Mouse (Mus musculus): ENCODE data around the gene B3gat3.
"Not testable (repeated sequence)": the region's sequence is repeated elsewhere in the genome, so short reads cannot be mapped to it uniquely, and the experiment has no call there.

The B3gat3 gene

DNA sequence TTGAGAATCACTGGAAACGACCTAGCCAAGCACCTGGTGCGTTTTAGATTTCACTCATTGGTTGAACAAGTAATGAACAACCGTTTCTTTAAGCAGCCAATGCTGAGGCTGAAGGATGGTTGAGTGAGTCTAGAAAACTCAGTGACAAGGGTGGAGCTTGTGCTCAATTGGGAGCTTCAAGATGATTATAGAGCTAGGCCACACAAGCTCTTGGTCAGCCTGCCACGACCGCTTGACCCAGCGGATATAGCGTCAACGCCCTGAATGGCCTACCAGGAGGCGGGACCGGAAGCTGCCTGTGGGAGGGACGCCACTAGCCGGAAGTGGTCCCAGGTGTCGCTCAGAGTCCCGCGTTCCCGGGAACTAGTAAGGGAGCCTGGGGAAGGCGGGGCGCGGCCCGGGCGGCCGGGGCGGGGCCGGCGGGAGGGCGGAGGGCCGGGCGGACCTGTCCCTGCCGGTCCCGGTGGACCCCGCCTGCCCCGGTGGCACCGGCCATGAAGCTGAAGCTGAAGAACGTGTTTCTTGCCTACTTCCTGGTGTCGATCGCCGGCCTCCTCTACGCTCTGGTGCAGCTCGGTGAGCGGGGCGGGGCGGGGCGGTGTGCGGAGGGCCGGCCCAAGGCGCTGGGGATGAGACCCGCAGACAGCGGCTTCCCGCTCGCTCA lies at the start of gene B3gat3:
Gene B3gat3, plus strand, starts transcription at position 302 of the 664 bp plus-strand sequence.
- DNase-seq (ENCODE audit: low read depth in 2 of 2, low spot score in 2 of 2): peak; percentile 57 to 63

DNA sequence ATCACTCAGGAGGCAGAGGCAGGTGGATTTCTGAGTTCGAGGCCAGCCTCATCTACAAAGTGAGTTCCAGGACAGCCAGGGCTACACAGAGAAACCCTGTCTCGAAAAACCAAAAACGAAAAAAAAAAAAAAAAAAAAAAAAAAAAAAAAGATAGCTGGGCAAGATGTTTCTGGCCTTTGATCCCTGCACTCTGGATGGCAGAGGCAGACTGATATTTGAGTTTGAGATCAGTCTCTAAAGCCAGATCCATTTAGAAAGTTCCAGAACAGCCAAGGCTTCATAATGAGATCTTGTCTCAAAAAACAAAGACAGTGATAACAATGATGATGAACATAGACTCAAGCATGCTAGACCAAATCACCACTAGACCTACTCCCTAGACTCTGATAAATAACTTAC lies 49.8 kb upstream of the B3gat3 start:
- DNase-seq (ENCODE audit: low read depth in 2 of 2, low spot score in 2 of 2): not testable (repeated sequence)

- DNase-seq (ENCODE audit: low read depth in 2 of 2, low spot score in 2 of 2): no peak
These were observed 49.3 kb upstream of the B3gat3 start for GRCm38 (mm10) chr19:8870838-8871237.

DNA sequence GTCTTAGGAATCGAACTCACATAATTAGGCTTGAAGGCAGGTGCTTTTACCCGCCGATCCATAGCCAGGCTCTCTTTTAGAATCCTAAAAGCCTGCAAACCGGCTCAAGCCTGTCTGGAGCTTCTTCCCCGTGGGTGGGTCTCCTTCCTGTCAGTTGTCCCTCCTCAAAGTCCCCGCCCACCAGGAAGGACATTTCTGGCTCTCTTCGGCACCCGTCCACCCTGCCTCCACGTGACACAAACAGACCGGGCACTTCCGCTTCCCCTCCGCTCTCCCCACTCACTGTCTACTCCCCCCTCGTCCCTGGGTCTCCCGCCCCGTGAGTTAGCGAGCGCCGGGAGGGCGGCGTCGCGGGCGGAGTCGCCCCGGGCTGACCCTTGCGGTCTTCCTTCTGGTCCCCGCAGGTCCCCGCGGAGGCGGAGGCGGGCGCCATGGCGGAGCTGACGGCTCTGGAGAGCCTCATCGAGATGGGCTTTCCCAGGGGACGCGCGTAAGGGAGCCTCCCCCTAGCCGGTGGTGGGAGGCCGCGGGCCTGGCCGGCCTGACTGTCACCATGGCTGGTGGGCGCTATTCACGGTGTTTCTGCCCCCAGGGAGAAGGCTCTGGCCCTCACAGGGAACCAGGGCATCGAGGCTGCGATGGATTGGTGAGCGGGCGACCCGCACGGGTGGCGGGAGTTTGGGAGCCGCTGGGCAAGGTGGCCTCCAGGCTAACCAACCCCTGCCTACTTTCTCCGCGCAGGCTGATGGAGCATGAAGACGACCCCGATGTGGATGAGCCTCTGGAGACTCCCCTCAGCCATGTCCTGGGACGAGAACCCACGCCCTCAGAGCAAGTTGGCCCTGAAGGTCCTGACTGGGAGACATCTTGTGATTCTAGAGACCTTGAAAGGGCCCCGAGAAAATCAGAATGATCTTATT lies 48.6 kb upstream of the B3gat3 start, which contains the start of gene Ubxn1:
Gene Ubxn1, plus strand, starts transcription at position 230 of the 920 bp plus-strand sequence.
- DNase-seq (ENCODE audit: low read depth in 2 of 2, low spot score in 2 of 2): peak; percentile 89 to 95

DNA sequence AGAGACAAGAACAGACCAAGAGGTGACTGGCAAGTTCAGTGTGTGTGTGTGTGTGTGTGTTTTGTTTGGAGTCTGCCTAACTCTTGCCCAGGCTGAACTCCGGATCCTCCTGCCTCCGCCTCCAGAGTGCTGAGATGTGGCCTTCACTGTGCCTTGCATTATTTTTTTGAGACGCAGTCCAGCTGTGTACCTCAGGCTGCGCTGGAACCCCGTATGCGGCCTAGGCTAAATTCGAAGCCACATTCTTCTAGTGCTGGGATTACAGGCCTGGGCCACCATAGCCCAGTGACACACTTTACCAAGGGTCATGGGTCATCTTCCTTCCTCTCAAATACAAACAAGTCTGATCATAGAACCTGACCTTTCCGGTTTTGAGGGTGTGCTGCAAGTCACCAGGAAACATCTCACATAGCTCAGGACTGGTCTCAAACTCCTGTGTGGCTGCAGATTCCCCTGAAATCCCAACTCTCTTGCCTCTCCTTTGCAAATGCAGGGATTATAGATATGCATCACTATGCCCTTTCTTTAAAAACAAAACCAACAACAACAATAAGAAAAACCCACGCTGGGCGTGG lies 47.8 kb upstream of the B3gat3 start:
- no peak for DNase-seq (ENCODE audit: low read depth in 2 of 2, low spot score in 2 of 2)

DNA sequence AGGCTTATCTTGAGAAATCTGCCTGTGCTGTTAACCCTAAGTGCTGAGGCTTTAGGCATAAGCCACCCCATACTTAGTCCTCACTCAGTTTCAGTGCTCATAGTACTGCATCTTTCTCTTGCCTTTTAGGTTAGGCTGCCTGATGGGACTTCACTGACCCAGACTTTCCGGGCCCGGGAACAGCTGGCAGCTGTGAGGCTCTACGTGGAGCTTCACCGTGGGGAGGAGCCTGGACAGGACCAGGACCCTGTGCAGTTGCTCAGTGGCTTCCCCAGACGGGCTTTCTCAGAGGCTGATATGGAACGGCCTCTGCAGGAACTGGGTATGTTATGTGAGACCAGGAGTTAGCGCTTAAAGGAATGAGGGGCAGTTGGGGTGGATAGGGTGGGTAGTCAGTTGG lies 45.1 kb upstream of the B3gat3 start:
- DNase-seq (ENCODE audit: low read depth in 2 of 2, low spot score in 2 of 2): no peak

DNA sequence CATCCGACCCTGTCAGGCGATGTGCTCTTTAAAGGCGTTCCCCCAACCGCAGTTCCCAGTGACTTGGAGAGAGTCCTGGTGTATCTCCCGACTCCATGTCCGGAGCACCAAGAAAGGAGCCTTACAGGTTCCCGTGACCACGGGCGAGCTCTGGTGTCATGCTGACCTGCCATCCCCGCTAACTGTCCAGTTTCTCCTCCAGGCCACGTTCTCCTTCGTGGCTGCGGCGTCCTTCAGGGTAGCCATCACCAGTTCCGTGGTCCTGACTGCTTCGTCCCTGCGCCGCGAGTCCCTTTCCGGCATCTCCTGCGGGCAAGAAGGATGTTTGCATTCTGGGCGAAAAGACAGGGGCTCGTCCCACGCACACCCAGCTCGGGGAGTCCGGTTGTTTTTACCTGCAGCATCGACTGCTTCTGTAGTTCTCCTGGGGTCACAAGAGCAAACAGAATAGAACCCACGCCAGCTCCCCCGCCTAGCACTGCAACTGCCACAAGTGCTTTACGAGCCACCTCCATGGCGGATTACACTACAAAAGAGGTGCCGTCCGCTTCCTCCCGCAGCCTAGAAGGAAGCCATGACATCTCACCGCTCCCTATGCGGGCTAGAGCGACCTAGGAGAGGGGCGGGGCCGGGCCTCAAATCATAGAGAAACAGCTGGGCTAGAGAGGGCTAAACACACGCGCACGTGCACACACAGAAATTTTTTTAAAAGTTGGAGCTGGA lies 39.7 kb upstream of the B3gat3 start, which contains the start of gene Uqcc3:
Gene Uqcc3, minus strand, starts transcription at position 613 of the 723 bp plus-strand sequence.
- DNase-seq (ENCODE audit: low read depth in 2 of 2, low spot score in 2 of 2): peak; percentile 83 to 90

GRCm38 (mm10) chr19:8881034-8881392 lies 39.2 kb upstream of the B3gat3 start:
- no peak for DNase-seq (ENCODE audit: low read depth in 2 of 2, low spot score in 2 of 2)

DNA sequence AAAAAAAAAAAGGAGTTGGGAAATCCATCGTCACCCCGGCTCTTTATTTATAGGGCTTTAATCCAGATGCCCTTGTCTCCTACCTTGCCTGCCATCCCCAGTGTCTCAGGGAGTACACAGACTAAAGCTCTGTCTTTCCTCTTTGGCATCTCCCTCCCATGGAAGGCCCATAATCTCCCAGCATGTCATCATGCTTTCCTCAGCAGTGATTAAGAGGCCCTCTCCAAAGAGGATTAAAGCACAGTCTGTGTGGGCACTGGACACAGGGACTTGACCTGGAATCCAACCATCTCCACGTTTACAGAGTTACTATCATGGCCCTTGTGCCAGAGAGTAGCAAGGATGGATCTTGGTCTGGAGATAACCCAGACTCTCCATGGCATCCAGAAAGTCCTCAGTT lies 36.6 kb upstream of the B3gat3 start, which contains the start of the genes Lbhd1 and Gm49403:
Gene Lbhd1, plus strand, starts transcription at position 117 of the 400 bp plus-strand sequence.
Gene Gm49403, plus strand, starts transcription at position 315 of the 400 bp plus-strand sequence.
- DNase-seq (ENCODE audit: low read depth in 2 of 2, low spot score in 2 of 2): no peak

DNA sequence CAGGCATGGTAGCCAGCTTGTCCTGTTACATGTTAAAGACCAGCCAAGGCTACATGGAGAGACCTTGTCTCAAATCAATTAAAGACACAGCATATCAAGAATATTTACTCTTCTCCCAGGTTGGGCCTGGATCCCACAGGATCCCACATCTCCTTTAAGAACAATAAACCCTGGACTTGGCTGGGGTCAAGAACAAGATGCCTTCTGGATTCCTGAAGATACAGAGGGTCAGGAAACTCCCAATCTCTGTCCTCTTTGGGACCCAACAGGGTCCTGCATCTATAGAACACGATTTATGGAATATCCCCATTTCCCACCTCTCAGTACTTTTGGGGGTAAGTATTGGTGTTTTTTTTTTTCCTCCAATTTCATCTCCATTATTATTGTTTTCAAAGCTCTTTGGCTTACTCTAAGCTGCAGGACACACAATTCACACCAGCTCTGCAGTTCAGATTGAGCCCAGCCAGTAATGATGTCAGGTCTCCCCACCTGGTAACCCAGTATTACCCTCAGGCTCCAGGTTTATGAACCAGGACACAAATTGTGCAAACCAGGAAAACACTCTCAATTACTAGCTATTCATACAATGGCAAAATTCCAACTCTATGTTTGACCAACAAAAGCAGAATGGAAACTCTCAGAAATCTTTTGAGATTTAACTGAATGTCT lies 33.1 kb upstream of the B3gat3 start:
- no peak for DNase-seq (ENCODE audit: low read depth in 2 of 2, low spot score in 2 of 2)

- DNase-seq (ENCODE audit: low read depth in 2 of 2, low spot score in 2 of 2): no peak
These were observed 32.4 kb upstream of the B3gat3 start for GRCm38 (mm10) chr19:8887585-8888463.

DNA sequence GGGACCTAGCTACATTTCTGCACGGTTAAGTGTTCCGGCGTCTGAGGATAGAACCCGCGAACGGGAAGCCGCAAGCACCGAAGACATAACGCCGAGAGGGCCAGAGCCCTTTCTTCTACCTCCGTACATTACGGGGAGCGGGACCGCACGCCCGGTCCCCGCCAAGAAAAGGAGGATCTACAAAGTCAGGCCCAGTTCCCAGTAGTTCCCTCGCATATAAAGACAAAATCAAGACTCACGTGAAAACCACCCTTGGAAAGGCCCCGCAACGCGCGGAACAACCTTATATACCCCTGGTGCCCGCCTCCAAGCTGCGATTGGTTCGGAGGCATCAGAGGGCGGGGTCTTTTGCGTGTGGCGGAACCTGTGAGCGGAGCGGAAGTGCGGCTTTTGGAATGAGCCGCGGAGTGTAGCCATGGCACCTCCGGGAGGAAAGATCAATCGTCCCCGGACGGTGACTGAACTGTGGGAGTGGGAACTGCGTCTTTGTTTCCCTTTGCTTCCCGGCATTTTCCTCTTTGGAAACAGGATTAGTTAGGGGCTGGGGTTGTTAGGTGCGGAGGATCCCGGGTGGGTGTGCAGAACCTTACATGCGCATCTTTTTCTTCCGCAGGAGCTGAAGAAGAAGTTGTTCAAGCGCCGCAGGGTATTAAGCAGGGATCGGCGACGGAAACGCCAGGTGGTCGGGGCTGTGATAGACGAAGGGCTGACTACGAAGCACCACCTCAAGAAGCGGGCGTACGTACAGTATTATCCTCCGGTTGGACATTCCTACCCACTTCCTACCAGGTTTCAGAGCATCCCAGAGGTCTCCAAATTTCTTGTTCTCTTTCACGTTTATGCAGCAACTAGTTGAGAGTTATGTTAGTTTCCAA lies 31.4 kb upstream of the B3gat3 start, which contains the start of the genes 1810009A15Rik and Gm49416:
Gene 1810009A15Rik, plus strand, starts transcription at position 343 of the 875 bp plus-strand sequence.
Gene Gm49416, plus strand, starts transcription at position 416 of the 875 bp plus-strand sequence.
- peak; percentile 94 for DNase-seq (ENCODE audit: low read depth in 2 of 2, low spot score in 2 of 2)

DNA sequence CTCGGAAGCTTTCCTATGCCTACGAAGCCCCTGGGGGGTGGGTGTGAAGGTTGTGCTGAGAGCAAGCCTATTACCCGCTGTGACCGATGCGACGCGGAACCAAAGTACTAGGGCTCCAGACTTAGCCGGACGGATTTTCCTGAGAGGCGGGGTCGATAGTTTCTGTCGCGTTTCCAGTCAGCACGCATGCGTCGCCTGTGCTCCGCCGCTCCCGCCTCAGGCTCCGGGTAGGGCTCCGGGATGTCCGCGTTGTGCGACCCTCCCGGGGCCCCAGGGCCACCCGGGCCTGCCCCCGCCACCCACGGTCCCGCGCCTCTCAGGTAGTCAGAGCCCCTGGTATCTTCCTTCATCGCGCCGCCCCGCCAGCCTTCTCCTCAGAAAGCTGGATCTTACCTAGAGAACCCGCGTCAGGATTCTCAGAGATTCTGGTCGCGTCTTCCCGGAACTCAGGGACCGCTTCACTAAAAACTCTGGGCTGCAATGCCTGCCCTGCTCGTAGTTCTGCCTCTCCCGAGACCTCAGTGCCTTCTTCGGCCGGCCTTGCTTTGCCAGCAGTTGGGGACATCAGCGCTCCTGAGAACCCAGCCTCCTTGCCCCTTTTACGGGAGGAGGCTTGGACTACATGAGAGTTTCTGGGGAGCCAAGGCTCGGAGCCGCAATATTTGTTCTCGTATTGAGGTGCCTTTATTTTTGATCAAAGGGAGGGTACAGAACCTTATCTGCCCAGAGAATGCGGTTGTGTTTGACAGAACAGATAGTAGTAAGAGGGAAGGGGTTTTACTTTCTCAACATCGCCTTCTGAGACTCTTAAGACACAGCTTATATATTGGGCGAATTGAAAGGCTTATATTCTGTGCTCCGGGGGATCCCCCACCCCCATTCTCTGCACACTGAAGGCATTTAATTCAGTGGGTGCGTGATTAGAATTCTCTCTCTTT lies 27.1 kb upstream of the B3gat3 start, which contains the start of gene Ints5:
Gene Ints5, plus strand, starts transcription at position 177 of the 938 bp plus-strand sequence.
- DNase-seq (ENCODE audit: low read depth in 2 of 2, low spot score in 2 of 2): peak; percentile 76 to 85

GRCm38 (mm10) chr19:8895397-8895960 lies 24.7 kb upstream of the B3gat3 start:
- no peak for DNase-seq (ENCODE audit: low read depth in 2 of 2, low spot score in 2 of 2)

DNA sequence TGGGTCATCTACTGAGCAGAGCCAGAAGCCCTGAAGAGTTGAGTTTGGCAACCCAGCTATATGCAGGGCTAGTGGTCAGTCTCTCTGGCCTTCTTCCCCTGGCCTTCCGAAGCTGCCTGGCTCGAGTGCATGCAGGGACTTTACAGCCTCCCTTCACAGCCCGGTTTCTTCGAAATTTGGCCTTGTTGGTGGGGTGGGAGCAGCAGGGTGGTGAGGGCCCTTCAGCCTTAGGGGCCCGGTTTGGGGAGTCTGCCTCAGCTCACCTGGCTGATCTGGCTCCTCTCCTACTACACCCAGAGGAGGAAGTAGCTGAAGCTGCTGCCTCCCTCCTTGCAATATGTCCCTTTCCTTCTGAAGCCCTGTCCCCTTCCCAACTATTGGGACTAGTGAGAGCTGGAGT lies 23.9 kb upstream of the B3gat3 start:
- DNase-seq (ENCODE audit: low read depth in 2 of 2, low spot score in 2 of 2): not testable (repeated sequence)

DNA sequence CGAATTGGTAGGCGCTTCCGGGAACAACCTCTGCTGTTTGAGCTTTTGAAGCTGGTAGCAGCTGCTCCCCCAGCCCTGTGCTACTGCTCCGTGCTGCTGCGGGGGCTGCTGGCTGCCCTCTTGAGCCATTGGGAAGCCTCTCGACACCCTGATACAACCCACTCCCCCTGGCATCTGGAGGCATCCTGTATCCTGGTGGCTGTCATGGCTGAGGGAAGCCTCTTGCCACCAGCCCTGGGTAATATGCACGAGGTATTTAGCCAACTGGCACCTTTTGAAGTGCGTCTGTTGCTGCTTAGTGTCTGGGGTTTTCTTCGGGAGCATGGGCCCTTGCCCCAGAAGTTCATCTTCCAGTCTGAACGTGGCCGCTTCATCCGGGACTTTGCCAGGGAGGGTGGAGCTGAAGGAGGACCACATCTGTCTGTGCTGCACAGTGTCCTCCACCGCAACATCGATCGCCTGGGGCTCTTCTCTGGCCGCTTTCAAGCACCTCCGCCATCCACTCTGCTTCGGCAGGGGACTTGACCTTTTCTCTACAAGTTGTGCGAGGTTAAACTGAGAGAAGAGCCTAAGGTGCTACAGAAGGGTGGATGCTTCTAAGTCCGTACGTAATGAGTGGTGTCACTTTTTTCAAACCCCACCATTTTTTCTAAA lies 22.8 kb upstream of the B3gat3 start:
- DNase-seq (ENCODE audit: low read depth in 2 of 2, low spot score in 2 of 2): not testable (repeated sequence)
